Mouse (Mus musculus): ENCODE data around the gene Gad2.

- TF ChIP-seq POLR2A (IDR thresholded peaks at IDR 0.05; ENCODE audit: borderline replicate concordance, low read depth, low read length) (no peak), CTCF (IDR thresholded peaks at IDR 0.05; ENCODE audit: low read depth, low read length) (no peak)
Measured at GRCm38 (mm10) chr2:22740441-22740840, 118.4 kb downstream of the Gad2 start.
